ENCODE assay signal across 17 mouse cellular contexts in genomic region chr1:92026351-92026750, GRCm38 (mm10).
"Had no signal": no experiment of that assay in that cellular context is flagged by ENCODE, and none has a peak within 500 bp of the region (broad histone marks: within the 10 kb centered on the region; RNA-seq: fewer than 3 reads in every experiment).

No protein-coding gene starts in this region.

- H3K27ac ChIP-seq: midbrain, embryonic 10.5 days; midbrain, embryonic 12.5 days; neural tube, embryonic 13.5 days; neural tube, embryonic 15.5 days had no signal

- H3K4me3 ChIP-seq: midbrain, embryonic 10.5 days; midbrain, embryonic 12.5 days; myocyte; neural tube, embryonic 13.5 days; neural tube, embryonic 15.5 days had no signal

- DNase-seq: lung, embryonic 14.5 days; lung, postnatal 10 days; lung, postnatal 4 days; midbrain, embryonic 14.5 days; retina, postnatal 1 day; right cerebral cortex, adult 18-20 months; right cerebral cortex, postnatal 25 days; right cerebral cortex, postnatal 4 days; spleen, adult 18-20 months; thymus, adult 18-20 months; thymus, postnatal 14 days; thymus, postnatal 36 days had no signal
